Mouse (Mus musculus) spleen, adult 12 weeks (tissue): ENCODE data around the gene Slc44a5.

Experiments
- DNase-seq: peaks from one replicate; pipeline ENCODE4 v3.0.0; 2022; ENCODE audit warnings: low spot score

Gene Slc44a5

DNA sequence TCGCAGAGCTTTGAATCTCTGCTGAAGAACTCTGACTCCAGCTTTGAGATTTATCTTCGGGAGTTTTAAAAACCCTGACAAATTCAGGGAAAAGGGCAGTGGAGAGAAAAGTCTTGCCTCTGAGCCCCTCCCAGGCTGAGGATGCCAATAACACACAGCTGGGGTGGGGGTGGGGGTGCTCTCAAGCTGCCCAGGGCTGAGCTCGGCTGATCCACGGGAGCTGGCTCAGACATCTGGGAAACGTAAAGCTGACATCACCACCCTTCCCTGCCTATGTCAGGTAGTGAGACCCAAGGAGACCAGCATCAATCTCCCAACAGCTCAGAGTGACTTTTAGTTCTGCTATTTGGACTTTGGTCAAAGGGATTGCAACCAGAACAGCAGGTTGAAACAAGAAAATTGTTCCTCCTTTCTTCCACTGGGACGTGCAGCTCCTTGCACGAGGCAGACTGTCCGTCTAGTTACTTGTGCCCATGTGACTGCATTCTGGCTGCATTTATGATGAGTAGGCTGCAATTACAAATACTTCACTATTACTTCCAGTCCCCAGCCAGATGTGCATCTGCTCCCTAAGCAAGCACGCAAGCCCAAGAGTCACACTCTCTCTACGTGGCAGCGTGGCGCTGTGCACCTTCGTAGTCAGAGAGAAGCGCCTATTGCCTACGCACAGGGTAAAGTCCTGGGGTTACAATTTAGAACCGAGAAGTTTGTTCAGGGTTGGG lies 332.1 kb downstream of the Slc44a5 start:
- DNase-seq, result no peak

DNA sequence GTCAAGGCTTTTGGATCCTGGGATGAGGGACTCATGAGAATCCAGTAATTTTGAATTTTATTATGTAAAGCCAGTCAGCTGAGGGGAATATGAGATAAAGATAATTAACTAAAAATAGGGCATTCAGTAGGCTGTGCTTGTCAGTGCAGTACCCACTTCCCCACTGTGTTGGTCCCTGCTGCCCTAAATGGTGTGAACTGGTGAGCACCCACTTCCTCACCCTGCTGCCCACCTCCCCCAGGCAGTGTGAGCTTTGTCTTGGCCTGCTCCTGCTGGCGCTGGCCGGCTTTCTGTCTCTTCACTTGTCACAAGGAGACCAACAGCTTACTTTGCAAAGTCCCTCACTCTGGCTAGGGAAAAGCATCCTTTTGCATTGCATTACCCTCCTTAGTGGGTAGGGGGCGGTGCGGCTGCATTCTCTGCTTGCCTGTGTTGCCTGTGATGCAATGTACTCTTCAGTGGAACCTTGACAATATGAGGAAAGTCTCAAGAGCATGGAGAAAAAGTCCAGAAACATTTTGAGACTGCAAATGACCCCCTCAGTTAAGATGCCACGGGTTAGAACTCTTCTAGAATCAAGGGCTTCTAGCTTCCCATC lies 344.5 kb downstream of the Slc44a5 start:
- DNase-seq, result no peak
